34 mouse cellular contexts compared by ENCODE assay signal in genomic region chr14:48357441-48357840, GRCm38 (mm10).
DNase-seq lines count a peak whose midpoint lies in the region; ATAC-seq lines count a peak whose summit lies in the region.
"Had no signal": no experiment of that assay in that cellular context is flagged by ENCODE, and none has a peak within 500 bp of the region (broad histone marks: within the 10 kb centered on the region; RNA-seq: fewer than 3 reads in every experiment).

No protein-coding gene starts in this region.

- ATAC-seq in kidney, embryonic 15.5 days (replicated peaks; ENCODE audit: low FRiP score): 0 out of 2 replicates have a peak, but pooled peaks have one; percentile 29
- ATAC-seq: forebrain, embryonic 13.5 days; hindbrain, postnatal 0 days; intestine, embryonic 15.5 days; Patski had no signal

- H3K4me2 ChIP-seq in kidney, embryonic 15.5 days: no peak overlapping the region
- H3K4me2 ChIP-seq: embryonic facial prominence, embryonic 13.5 days; forebrain, embryonic 13.5 days; heart, embryonic 15.5 days; hindbrain, embryonic 12.5 days; intestine, embryonic 15.5 days; neural tube, embryonic 13.5 days; stomach, embryonic 15.5 days had no signal

- H3K9me3 ChIP-seq in kidney, embryonic 15.5 days (replicated peaks): no peaks in the 10 kb centered on the region
- no peaks in the 10 kb centered on the region for H3K9me3 ChIP-seq in embryonic facial prominence, embryonic 10.5 days
- H3K9me3 ChIP-seq: embryonic facial prominence, embryonic 13.5 days; forebrain, embryonic 13.5 days; heart, embryonic 10.5 days; heart, embryonic 15.5 days; hindbrain, embryonic 12.5 days; intestine, embryonic 15.5 days; midbrain, embryonic 10.5 days; neural tube, embryonic 13.5 days; stomach, embryonic 15.5 days had no signal

- DNase-seq in kidney, postnatal 14 days: no peak
- peak; percentile 29 for DNase-seq in embryonic facial prominence, embryonic 10.5 days (ENCODE audit: low spot score)
- peak; percentile 56 for DNase-seq in forelimb bud, embryonic 11.5 days (ENCODE audit: low read depth, low spot score)
- peak; percentile 33 for DNase-seq in mesoderm, embryonic 11.5 days (ENCODE audit: low read depth, low spot score)
- no peak for DNase-seq in right cerebral cortex, postnatal 4 days
- DNase-seq in left cerebral cortex, postnatal 4 days: no peak
- DNase-seq: adrenal gland, postnatal 10 days; cerebellum, adult 8-10 months; cerebellum, postnatal 25 days; gastrocnemius, postnatal 25 days; heart, adult 11 months; heart, postnatal 36 days; kidney, adult 2 months; kidney, postnatal 4 days; liver; lung, adult 2 months; lung, postnatal 10 days; retina, postnatal 1 day; right cerebral cortex, postnatal 14 days; thymus, postnatal 14 days had no signal

- H3K27ac ChIP-seq in kidney, embryonic 15.5 days: no peak overlapping the region
- no peak overlapping the region for H3K27ac ChIP-seq in embryonic facial prominence, embryonic 10.5 days (replicated peaks)
- H3K27ac ChIP-seq: embryonic facial prominence, embryonic 13.5 days; forebrain, embryonic 13.5 days; heart, embryonic 10.5 days; heart, embryonic 15.5 days; hindbrain, embryonic 12.5 days; hindbrain, postnatal 0 days; intestine, embryonic 15.5 days; liver, embryonic 14.5 days; midbrain, embryonic 10.5 days; neural tube, embryonic 13.5 days; stomach, embryonic 15.5 days had no signal

- WGBS in kidney, embryonic 15.5 days: 55% methylated on average over 8 of the region's 8 CpGs
- 60% methylated on average over 8 of the region's 8 CpGs for WGBS in embryonic facial prominence, embryonic 10.5 days

- H3K27me3 ChIP-seq in kidney, embryonic 15.5 days: peaks cover 13% of the 10 kb centered on the region; the same call in 1 of the 2 replicates
- peaks cover 20% of the 10 kb centered on the region for H3K27me3 ChIP-seq in embryonic facial prominence, embryonic 10.5 days (replicated peaks; ENCODE audit: low read depth, poor library complexity, severe bottlenecking)
- H3K27me3 ChIP-seq: forebrain, embryonic 13.5 days; hindbrain, embryonic 12.5 days; intestine, embryonic 15.5 days; stomach, embryonic 15.5 days had no signal

- no peak overlapping the region for H3K9ac ChIP-seq in kidney, embryonic 15.5 days
- H3K9ac ChIP-seq: embryonic facial prominence, embryonic 13.5 days; forebrain, embryonic 13.5 days; heart, embryonic 15.5 days; hindbrain, embryonic 12.5 days; intestine, embryonic 15.5 days; liver, embryonic 14.5 days; neural tube, embryonic 13.5 days; stomach, embryonic 15.5 days had no signal

- intact Hi-C loops in left cerebral cortex, postnatal 4 days (cut with DNase I): loop anchor here (5.0 kb wide), 2 partner anchors 235 to 605 kb away; partner anchors contain the start of gene Peli2

- H3K4me3 ChIP-seq in kidney, embryonic 15.5 days (replicated peaks): no peak overlapping the region
- H3K4me3 ChIP-seq in embryonic facial prominence, embryonic 10.5 days: no peak overlapping the region
- H3K4me3 ChIP-seq: embryonic facial prominence, embryonic 13.5 days; forebrain, embryonic 13.5 days; heart, embryonic 10.5 days; heart, embryonic 15.5 days; hindbrain, embryonic 12.5 days; intestine, embryonic 15.5 days; midbrain, embryonic 10.5 days; myocyte; neural tube, embryonic 13.5 days; stomach, embryonic 15.5 days had no signal

- H3K4me1 ChIP-seq in kidney, embryonic 15.5 days: peaks cover 10% of the 10 kb centered on the region; the same call in 1 of the 2 replicates
- H3K4me1 ChIP-seq in embryonic facial prominence, embryonic 10.5 days: peaks cover 14% of the 10 kb centered on the region
- H3K4me1 ChIP-seq: forebrain, embryonic 13.5 days; heart, embryonic 10.5 days; heart, embryonic 15.5 days; hindbrain, embryonic 12.5 days; intestine, embryonic 15.5 days; stomach, embryonic 15.5 days had no signal

- H3K36me3 ChIP-seq in kidney, embryonic 15.5 days: no peaks in the 10 kb centered on the region
- H3K36me3 ChIP-seq in embryonic facial prominence, embryonic 10.5 days (replicated peaks): no peaks in the 10 kb centered on the region
- H3K36me3 ChIP-seq: embryonic facial prominence, embryonic 13.5 days; heart, embryonic 10.5 days; heart, embryonic 15.5 days; hindbrain, embryonic 12.5 days; intestine, embryonic 15.5 days; midbrain, embryonic 10.5 days; neural tube, embryonic 13.5 days; stomach, embryonic 15.5 days had no signal

Comparison
In these comparisons a context has a peak if more than half of its experiments do, and no peak if none do; other contexts are left out.
1. DNase-seq: peak in embryonic facial prominence, embryonic 10.5 days (single experiment), forelimb bud, embryonic 11.5 days (single experiment) and mesoderm, embryonic 11.5 days (single experiment); none in kidney, postnatal 14 days (single experiment), right cerebral cortex, postnatal 4 days (single experiment) and left cerebral cortex, postnatal 4 days (single experiment).